7 mouse cellular contexts compared by ENCODE assay signal in genomic region chr14:18330789-18331692, GRCm38 (mm10). TPM values are rescaled to one million over a fixed set of nuclear protein-coding genes. Genes with fewer than 3 reads are reported as not detected.
A peak's percentile ranks its signal among the peaks of the same experiment; 100 is the strongest.
DNase-seq lines count a peak whose midpoint lies in the region; ATAC-seq and TF ChIP-seq lines count a peak whose summit lies in the region.

No protein-coding gene starts in this region.

- no peaks in the 10 kb centered on the region for H3K27me3 ChIP-seq in hindbrain, embryonic 13.5 days

- TF ChIP-seq POLR2A in brain, embryonic 14.5 days (IDR thresholded peaks at IDR 0.05; ENCODE audit: borderline replicate concordance, extremely low read depth, insufficient read depth, insufficient read length, poor library complexity, severe bottlenecking): no peak

- H3K4me2 ChIP-seq in hindbrain, embryonic 13.5 days: peak overlapping the region; percentile 76

- peak overlapping the region; percentile 91 for H3K27ac ChIP-seq in hindbrain, embryonic 13.5 days

- peak; percentile 18 for DNase-seq in MN1 (ENCODE audit: low spot score)
- DNase-seq in brain, embryonic 14.5 days (ENCODE audit: low read depth): peak; percentile 66
- DNase-seq in left cerebral cortex, postnatal 36 days (ENCODE audit: low spot score in 2 of 2): peak; percentile 44 to 57
- DNase-seq in right cerebral cortex, postnatal 4 days: peak; percentile 67

- H3K9me3 ChIP-seq in hindbrain, embryonic 13.5 days: no peaks in the 10 kb centered on the region

- WGBS in hindbrain, embryonic 13.5 days: under 1% methylated on average over 74 of the region's 99 CpGs

- peaks cover 5% of the 10 kb centered on the region; the same call in 1 of the 2 replicates for H3K36me3 ChIP-seq in hindbrain, embryonic 13.5 days

- peak overlapping the region; percentile 84 for H3K4me3 ChIP-seq in hindbrain, embryonic 13.5 days

- H3K9ac ChIP-seq in hindbrain, embryonic 13.5 days: peak overlapping the region; percentile 98

- no peak for TF ChIP-seq CTCF in brain, embryonic 14.5 days (IDR thresholded peaks at IDR 0.05; ENCODE audit: borderline replicate concordance, extremely low read depth, insufficient read depth, insufficient read length)

- peak; percentile 64 for ATAC-seq in frontal cortex, adult (ENCODE audit: low TSS enrichment)
- peak; percentile 85 for ATAC-seq in hindbrain, embryonic 13.5 days (ENCODE audit: low FRiP score)
- peak; percentile 56 for ATAC-seq in megakaryocyte-erythroid progenitor cell, adult 5-6 weeks (replicated peaks; ENCODE audit: low FRiP score, low TSS enrichment, poor library complexity, severe bottlenecking)

- H3K4me1 ChIP-seq in hindbrain, embryonic 13.5 days (replicated peaks): peaks cover 40% of the 10 kb centered on the region

- intact Hi-C loops in left cerebral cortex, postnatal 36 days (cut with DNase I): loop anchor here (5.0 kb wide), 1 partner anchor 59 kb away; the partner anchor contains the start of genes Nkiras1 and Rpl15

RNA-seq across cellular contexts. Expression of gene Ube2e1, which starts 0.6 kb away (rescaled TPM):
- 135 and 149 TPM in 2 replicates for polyA plus RNA-seq in brain, embryonic 14.5 days (2012; rRNA removed)
- 225 and 228 TPM in 2 replicates for polyA plus RNA-seq in hindbrain, embryonic 13.5 days (2015; fragmentation: Nextera tagmentation; extraction: Ambion mirVana)
- total RNA-seq in left cerebral cortex, postnatal 36 days (2021): 100 to 1,000 TPM; 121 to 122 TPM
- 85.8 and 104 TPM in 2 replicates for total RNA-seq in megakaryocyte-erythroid progenitor cell, adult 5-6 weeks (2014; fragmentation: Nextera tagmentation)
- 55.6 and 69.5 TPM in 2 replicates for total RNA-seq in megakaryocyte-erythroid progenitor cell, adult 5-6 weeks (2017)

RNA-seq across cellular contexts. Expression of gene Rpl15, which starts 59.9 kb away (rescaled TPM):
- polyA plus RNA-seq in brain, embryonic 14.5 days (2012; rRNA removed): 787 and 1,082 TPM in 2 replicates
- 296 and 314 TPM in 2 replicates for polyA plus RNA-seq in hindbrain, embryonic 13.5 days (2015; fragmentation: Nextera tagmentation; extraction: Ambion mirVana)
- 100 to 1,000 TPM; 385 to 422 TPM for total RNA-seq in left cerebral cortex, postnatal 36 days (2021)
- total RNA-seq in megakaryocyte-erythroid progenitor cell, adult 5-6 weeks (2014; fragmentation: Nextera tagmentation): 2,368 and 2,511 TPM in 2 replicates
- total RNA-seq in megakaryocyte-erythroid progenitor cell, adult 5-6 weeks (2017): 2,162 and 2,291 TPM in 2 replicates

Comparison
In these comparisons a context has a peak if more than half of its experiments do, and no peak if none do; other contexts are left out.
1. Peak in every context shown above with its lines: DNase-seq, ATAC-seq, H3K4me3 ChIP-seq and H3K27ac ChIP-seq.
2. RNA of gene Rpl15, which starts 59.9 kb away (total RNA-seq): 2,162 to 2,511 TPM in megakaryocyte-erythroid progenitor cell, adult 5-6 weeks; 385 to 422 TPM in left cerebral cortex, postnatal 36 days; every median in the first group is over 4 times any median in the second.